Mouse (Mus musculus) liver, embryonic 15.5 days (tissue): Measurements from ENCODE around the gene Rbm6. TPM values are rescaled to one million over a fixed set of nuclear protein-coding genes. Genes with fewer than 3 reads are reported as not detected.
A peak's percentile ranks its signal among the peaks of the same experiment; 100 is the strongest.

ENCODE experiments used
- ATAC-seq: fragments of 200-750 bp; cut with Nextera tagmentation; 2 replicates; pipeline ENCODE4 v1.8.0; 2017; ENCODE audit warnings: moderate number of reproducible peaks, mild to moderate bottlenecking, moderate library complexity; ENCODE audit not compliant: insufficient read depth
- H3K27ac ChIP-seq: fragments of 300-500 bp; sonication (generic); replicated peaks from 2 replicates; pipeline ENCODE4 v1.5.1; 2015; ENCODE audit warnings: mild to moderate bottlenecking, inconsistent platforms
- H3K27me3 ChIP-seq: fragments of 300-500 bp; sonication (generic); 2 replicates; pipeline ENCODE4 v1.6.1; 2015; ENCODE audit warnings: mild to moderate bottlenecking, inconsistent platforms
- H3K36me3 ChIP-seq: fragments of 300-500 bp; sonication (generic); replicated peaks from 2 replicates; pipeline ENCODE4 v1.6.1; 2015; ENCODE audit warnings: moderate library complexity, mild to moderate bottlenecking, inconsistent platforms
- H3K4me1 ChIP-seq: fragments of 300-500 bp; sonication (generic); replicated peaks from 2 replicates; pipeline ENCODE4 v1.6.1; 2015; ENCODE audit warnings: inconsistent platforms
- H3K4me2 ChIP-seq: fragments of 300-500 bp; sonication (generic); 2 replicates; pipeline ENCODE4 v1.6.1; 2015; ENCODE audit warnings: moderate library complexity, mild to moderate bottlenecking, inconsistent platforms
- H3K4me3 ChIP-seq: fragments of 300-500 bp; sonication (generic); replicated peaks from 2 replicates; pipeline ENCODE4 v1.5.1; 2015; ENCODE audit warnings: mild to moderate bottlenecking, inconsistent platforms
- H3K9ac ChIP-seq: fragments of 300-500 bp; sonication (generic); 2 replicates; pipeline ENCODE4 v1.6.1; 2015; ENCODE audit warnings: moderate library complexity, mild to moderate bottlenecking, inconsistent platforms
- H3K9me3 ChIP-seq: fragments of 300-500 bp; sonication (generic); replicated peaks from 2 replicates; pipeline ENCODE4 v1.6.1; 2016; ENCODE audit warnings: inconsistent platforms
- WGBS: fragments of 180-500 bp; shearing (Covaris S2); methylation state at CpG from one replicate; pipeline ENCODE4 v1.1.7; 2015; ENCODE audit warnings: mixed read lengths; ENCODE audit not compliant: insufficient replicate concordance; 5-methylcytosine and 5-hydroxymethylcytosine counted together
- polyA plus RNA-seq: library from polyadenylated mRNA; unstranded; fragments of >200 nt; fragmentation: Nextera tagmentation; extraction: Ambion mirVana; gene quantifications from 2 replicates; pipeline ENCODE4 v1.2.1, GENCODE M21; 2015

The Rbm6 gene
- polyA plus RNA-seq, 1 experiment from 2014 or later, result 26.1 TPM

GRCm38 (mm10) chr9:107791714-107792113 is 81.3 kb downstream of the Rbm6 start:
- Histone ChIP-seq H3K27me3 (no peaks in the 10 kb centered on the region), H3K9ac (no peak overlapping the region), H3K4me3 (no peak overlapping the region), H3K4me2 (no peak overlapping the region), H3K27ac (no peak overlapping the region), H3K9me3 (no peaks in the 10 kb centered on the region), H3K4me1 (no peaks in the 10 kb centered on the region; the same call in 1 of the 2 replicates), H3K36me3 (peaks cover 76% of the 10 kb centered on the region)
- ATAC-seq, result no peak
- 23% methylated on average over 6 of the region's 6 CpGs for WGBS

GRCm38 (mm10) chr9:107782536-107783203 is 90.4 kb downstream of the Rbm6 start:
- Histone ChIP-seq H3K36me3 (peaks cover 87% of the 10 kb centered on the region), H3K9ac (no peak overlapping the region), H3K4me1 (no peaks in the 10 kb centered on the region), H3K27me3 (no peaks in the 10 kb centered on the region), H3K27ac (no peak overlapping the region), H3K4me2 (no peak overlapping the region), H3K4me3 (no peak overlapping the region), H3K9me3 (no peaks in the 10 kb centered on the region)
- ATAC-seq, result no peak
- 77% methylated on average over 11 of the region's 11 CpGs for WGBS

- no peak overlapping the region for H3K4me3 ChIP-seq
- no peak overlapping the region for H3K4me2 ChIP-seq
- no peak overlapping the region for H3K27ac ChIP-seq
- no peaks in the 10 kb centered on the region for H3K27me3 ChIP-seq
- peaks cover 4% of the 10 kb centered on the region; the same call in 1 of the 2 replicates for H3K4me1 ChIP-seq
- ATAC-seq, result no peak
- H3K9ac ChIP-seq, result no peak overlapping the region
- H3K9me3 ChIP-seq, result no peaks in the 10 kb centered on the region
- peaks cover 80% of the 10 kb centered on the region for H3K36me3 ChIP-seq
Observed at GRCm38 (mm10) chr9:107776809-107777208, 96.2 kb downstream of the Rbm6 start.

- 85% methylated on average over 3 of the region's 3 CpGs for WGBS
- Histone ChIP-seq H3K27me3 (no peaks in the 10 kb centered on the region), H3K4me2 (no peak overlapping the region), H3K9me3 (no peaks in the 10 kb centered on the region), H3K27ac (no peak overlapping the region), H3K9ac (no peak overlapping the region), H3K4me3 (no peak overlapping the region), H3K36me3 (peaks cover 60% of the 10 kb centered on the region), H3K4me1 (peaks cover 12% of the 10 kb centered on the region)
- ATAC-seq, result no peak
Observed at GRCm38 (mm10) chr9:107774411-107774810, 98.6 kb downstream of the Rbm6 start.

- Histone ChIP-seq H3K4me2 (peak overlapping the region; percentile 72), H3K27ac (peak overlapping the region; percentile 93; the same call in 1 of the 2 replicates), H3K4me1 (peaks cover 20% of the 10 kb centered on the region), H3K36me3 (peaks cover 65% of the 10 kb centered on the region), H3K9ac (no peak overlapping the region), H3K27me3 (no peaks in the 10 kb centered on the region), H3K4me3 (no peak overlapping the region), H3K9me3 (no peaks in the 10 kb centered on the region)
- ATAC-seq, result no peak
- 41% methylated on average over 2 of the region's 2 CpGs for WGBS
Observed at GRCm38 (mm10) chr9:107771782-107772181, 101.3 kb downstream of the Rbm6 start.

- Histone ChIP-seq H3K9ac (peak within 1 kb of the TSS; percentile 93), H3K4me2 (peak within 1 kb of the TSS; percentile 72), H3K9me3 (no peaks in the 10 kb centered on the region), H3K4me3 (peak within 1 kb of the TSS; percentile 87), H3K27me3 (no peaks in the 10 kb centered on the region), H3K36me3 (peaks cover 67% of the 10 kb centered on the region), H3K4me1 (peaks cover 20% of the 10 kb centered on the region), H3K27ac (peak within 1 kb of the TSS; percentile 93)
- ATAC-seq, result peak; percentile 100
- WGBS, result under 1% methylated on average over 60 of the region's 60 CpGs
Observed at GRCm38 (mm10) chr9:107770374-107771290, 102.4 kb downstream of the Rbm6 start, which contains the start of gene Rbm5. Rbm5 (minus strand) TSS chr9:107770996.

GRCm38 (mm10) chr9:107770037-107770373 is 103.0 kb downstream of the Rbm6 start:
- Histone ChIP-seq H3K27ac (peak overlapping the region; percentile 93), H3K27me3 (no peaks in the 10 kb centered on the region), H3K4me1 (peaks cover 20% of the 10 kb centered on the region), H3K36me3 (peaks cover 67% of the 10 kb centered on the region), H3K9ac (peak overlapping the region; percentile 93), H3K9me3 (no peaks in the 10 kb centered on the region), H3K4me2 (peak overlapping the region; percentile 68), H3K4me3 (peak overlapping the region; percentile 87)
- WGBS, result 1% methylated on average over 9 of the region's 9 CpGs
- no peak for ATAC-seq

- Histone ChIP-seq H3K27ac (peak overlapping the region; percentile 93), H3K9me3 (no peaks in the 10 kb centered on the region), H3K4me1 (peaks cover 20% of the 10 kb centered on the region), H3K9ac (peak overlapping the region; percentile 93), H3K36me3 (peaks cover 67% of the 10 kb centered on the region), H3K4me3 (peak overlapping the region; percentile 87), H3K27me3 (no peaks in the 10 kb centered on the region), H3K4me2 (peak overlapping the region; percentile 68)
- WGBS, result 15% methylated on average over 4 of the region's 4 CpGs
- no peak for ATAC-seq
Observed at GRCm38 (mm10) chr9:107769445-107770000, 103.5 kb downstream of the Rbm6 start.

- H3K27ac ChIP-seq, result 0 out of 2 replicates have a peak overlapping the region, but pooled peaks have one; percentile 29
- no peak for ATAC-seq
- H3K4me1 ChIP-seq, result peaks cover 20% of the 10 kb centered on the region
- peak overlapping the region; percentile 68 for H3K4me2 ChIP-seq
- H3K9me3 ChIP-seq, result no peaks in the 10 kb centered on the region
- peak overlapping the region; percentile 87 for H3K4me3 ChIP-seq
- peaks cover 68% of the 10 kb centered on the region for H3K36me3 ChIP-seq
- 84% methylated on average over 5 of the region's 5 CpGs for WGBS
- H3K9ac ChIP-seq, result no peak overlapping the region; the same call in 1 of the 2 replicates
- H3K27me3 ChIP-seq, result no peaks in the 10 kb centered on the region
Observed at GRCm38 (mm10) chr9:107768851-107769250, 104.2 kb downstream of the Rbm6 start.

GRCm38 (mm10) chr9:107759593-107759992 is 113.4 kb downstream of the Rbm6 start:
- Histone ChIP-seq H3K9ac (no peak overlapping the region), H3K4me3 (no peak overlapping the region), H3K27ac (no peak overlapping the region), H3K9me3 (no peaks in the 10 kb centered on the region), H3K4me1 (no peaks in the 10 kb centered on the region), H3K36me3 (peaks cover 96% of the 10 kb centered on the region), H3K27me3 (no peaks in the 10 kb centered on the region), H3K4me2 (no peak overlapping the region)
- WGBS, result 74% methylated on average over 6 of the region's 6 CpGs
- no peak for ATAC-seq

- Histone ChIP-seq H3K4me3 (no peak overlapping the region), H3K36me3 (peaks cover 96% of the 10 kb centered on the region), H3K4me1 (peaks cover 8% of the 10 kb centered on the region; the same call in 1 of the 2 replicates), H3K9ac (no peak overlapping the region), H3K27ac (no peak overlapping the region), H3K27me3 (no peaks in the 10 kb centered on the region), H3K9me3 (no peaks in the 10 kb centered on the region), H3K4me2 (no peak overlapping the region)
- ATAC-seq, result no peak
- WGBS, result 93% methylated on average over 5 of the region's 5 CpGs
Observed at GRCm38 (mm10) chr9:107750378-107750777, 122.7 kb downstream of the Rbm6 start.
